Mouse (Mus musculus): ENCODE data around the gene Itm2c.
A peak's percentile ranks its signal among the peaks of the same experiment; 100 is the strongest.

Itm2c gene

GRCm38 (mm10) chr1:85900521-85901333, 6.6 kb downstream of the Itm2c start:
- DNase-seq: no peak

GRCm38 (mm10) chr1:85901516-85902107, 7.5 kb downstream of the Itm2c start:
- DNase-seq: no peak

GRCm38 (mm10) chr1:85902108-85902561, 8.1 kb downstream of the Itm2c start:
- peak; percentile 40 to 75 for DNase-seq

- no peak for DNase-seq
Observed at GRCm38 (mm10) chr1:85906892-85907291, 12.8 kb downstream of the Itm2c start.

GRCm38 (mm10) chr1:85908754-85909590, 14.9 kb downstream of the Itm2c start:
- peak in 1 of 2 experiments; percentile 41 for DNase-seq

GRCm38 (mm10) chr1:85913078-85913755, 19.1 kb downstream of the Itm2c start:
- no peak for DNase-seq

GRCm38 (mm10) chr1:85915890-85916289, 21.8 kb downstream of the Itm2c start:
- DNase-seq: no peak

- DNase-seq: no peak
Observed at GRCm38 (mm10) chr1:85916830-85917450, 22.9 kb downstream of the Itm2c start.

- DNase-seq: no peak
Observed at GRCm38 (mm10) chr1:85919621-85920020, 25.5 kb downstream of the Itm2c start.

- DNase-seq: no peak
Observed at GRCm38 (mm10) chr1:85921725-85922124, 27.6 kb downstream of the Itm2c start.

GRCm38 (mm10) chr1:85922127-85922864, 28.2 kb downstream of the Itm2c start:
- no peak for DNase-seq

- DNase-seq: no peak
Observed at GRCm38 (mm10) chr1:85922865-85923211, 28.8 kb downstream of the Itm2c start.

- DNase-seq: no peak
Observed at GRCm38 (mm10) chr1:85925183-85925582, 31.1 kb downstream of the Itm2c start.

GRCm38 (mm10) chr1:85928057-85928687, 34.1 kb downstream of the Itm2c start, which contains the start of gene 4933407L21Rik:
Gene 4933407L21Rik, plus strand, starts transcription at chr1:85928483.
- DNase-seq: no peak

GRCm38 (mm10) chr1:85928688-85929065, 34.6 kb downstream of the Itm2c start:
- DNase-seq: no peak

GRCm38 (mm10) chr1:85929406-85929805, 35.3 kb downstream of the Itm2c start:
- no peak for DNase-seq

GRCm38 (mm10) chr1:85931170-85931569, 37.1 kb downstream of the Itm2c start:
- no peak for DNase-seq

GRCm38 (mm10) chr1:85933226-85933625, 39.1 kb downstream of the Itm2c start:
- no peak for DNase-seq

- DNase-seq: no peak
Observed at GRCm38 (mm10) chr1:85933631-85934465, 39.8 kb downstream of the Itm2c start.

- no peak for DNase-seq
Observed at GRCm38 (mm10) chr1:85934560-85934959, 40.5 kb downstream of the Itm2c start.
